Mouse (Mus musculus): ENCODE measurements at regions not wholly inside any gene's neighbourhood (a gene's known extent, or its start where the extent isn't known, plus 50 kb on each side); places are given as distances from the start of the nearest gene placed in this dataset.

DNA sequence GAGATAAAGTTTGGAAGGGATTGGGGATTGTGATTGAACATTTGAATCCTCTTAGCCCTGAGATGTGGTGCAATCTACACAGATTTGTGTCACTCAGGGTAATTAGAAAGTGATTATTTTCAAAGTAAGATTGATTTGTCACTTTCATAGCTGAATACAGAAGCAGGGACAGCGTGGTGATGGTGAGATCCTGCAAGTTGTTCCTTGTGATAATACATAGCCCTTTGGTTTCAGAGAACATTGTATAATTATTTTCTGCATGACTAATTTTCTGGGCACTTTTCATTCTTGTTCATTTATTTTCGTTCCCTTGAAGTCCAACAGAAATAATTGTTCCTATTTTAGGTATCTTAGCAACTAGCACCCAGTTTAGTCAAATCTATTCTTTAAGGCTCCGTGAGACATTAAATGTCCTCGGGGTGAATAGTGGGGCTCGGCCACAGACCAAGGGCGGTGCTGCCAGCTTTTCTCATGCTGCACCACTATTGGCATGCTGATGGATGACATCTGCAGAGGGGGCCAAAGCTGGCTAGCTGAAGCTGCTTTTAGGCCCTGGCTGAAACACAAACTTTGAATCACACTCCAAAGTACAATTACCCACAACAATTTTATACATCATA, 468.0 kb downstream of the Hace1 start:
- TF ChIP-seq CTCF (IDR thresholded peaks at IDR 0.05; ENCODE audit: insufficient read depth, low read depth, low read length) (no peak), POLR2A (IDR thresholded peaks at IDR 0.05; ENCODE audit: insufficient read depth, low read depth, low read length) (no peak)
